Mouse (Mus musculus): ENCODE measurements around the gene Slc25a18. TPM values are rescaled to one million over a fixed set of nuclear protein-coding genes. Genes with fewer than 3 reads are reported as not detected.
A peak's percentile ranks its signal among the peaks of the same experiment; 100 is the strongest.

The Slc25a18 gene
- not detected in 2 replicates for total RNA-seq (2014; fragmentation: Nextera tagmentation)
- total RNA-seq (2017) = 0.05 and 0.12 TPM in 2 replicates
- polyA plus RNA-seq (2012) = 0.06 TPM in 1 of 2 replicates, not detected in the other

DNA sequence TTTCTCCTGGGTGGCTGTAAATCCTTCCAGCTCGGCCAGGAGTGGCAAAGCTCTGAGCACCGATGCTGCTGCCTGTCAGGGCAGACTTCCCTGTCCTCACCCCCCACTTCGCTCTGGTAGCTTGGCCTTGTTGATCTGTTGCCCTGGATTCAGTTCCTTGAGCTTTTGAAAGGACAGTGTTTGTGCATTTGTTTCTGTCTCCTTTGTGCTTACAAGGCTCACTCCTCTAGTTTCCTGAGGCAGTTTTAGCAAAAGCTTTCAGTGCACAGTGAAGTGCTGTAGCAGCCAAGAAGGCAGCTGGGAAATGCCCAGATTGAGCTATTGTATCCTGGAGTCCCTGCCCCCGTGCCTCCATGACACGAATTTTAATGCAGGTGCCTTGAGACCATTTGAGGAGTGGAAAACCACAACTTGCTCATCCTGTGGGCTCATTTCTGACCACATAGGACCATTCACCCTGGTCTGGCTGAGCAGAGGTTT lies at the start of gene Slc25a18:
Slc25a18 (plus strand) TSS at position 430 of the 480 bp plus-strand sequence.
- no peak for ATAC-seq (ENCODE audit: extremely low read depth, insufficient number of reproducible peaks, low FRiP score, poor library complexity, severe bottlenecking)
- Histone ChIP-seq H3K4me1 (ENCODE audit: insufficient read depth, low read depth, low read length) (no peaks in the 10 kb centered on the region), H3K9me3 (replicated peaks) (no peaks in the 10 kb centered on the region), H3K4me3 (ENCODE audit: low read depth, low read length) (no peak within 1 kb of the TSS), H3K36me3 (replicated peaks) (peaks cover 3% of the 10 kb centered on the region), H3K27me3 (ENCODE audit: insufficient read depth, low read length) (peaks cover 3% of the 10 kb centered on the region)
- no peak for TF ChIP-seq TAL1 (conservative IDR thresholded peaks at IDR 0.05; ENCODE audit: low read depth, low read length)
- no peak for TF ChIP-seq CTCF (IDR thresholded peaks at IDR 0.05; ENCODE audit: low read depth, low read length)
- no peak for TF ChIP-seq POLR2AphosphoS5 (IDR thresholded peaks at IDR 0.05; ENCODE audit: insufficient replicate concordance, low read depth, low read length)
- no peak for TF ChIP-seq GATA2 (IDR thresholded peaks at IDR 0.05; ENCODE audit: borderline replicate concordance, low read depth, low read length)
- no peak for TF ChIP-seq GATA1 (IDR thresholded peaks at IDR 0.05; ENCODE audit: borderline replicate concordance, low read length)
- no peak for DNase-seq (ENCODE audit: low spot score)

DNA sequence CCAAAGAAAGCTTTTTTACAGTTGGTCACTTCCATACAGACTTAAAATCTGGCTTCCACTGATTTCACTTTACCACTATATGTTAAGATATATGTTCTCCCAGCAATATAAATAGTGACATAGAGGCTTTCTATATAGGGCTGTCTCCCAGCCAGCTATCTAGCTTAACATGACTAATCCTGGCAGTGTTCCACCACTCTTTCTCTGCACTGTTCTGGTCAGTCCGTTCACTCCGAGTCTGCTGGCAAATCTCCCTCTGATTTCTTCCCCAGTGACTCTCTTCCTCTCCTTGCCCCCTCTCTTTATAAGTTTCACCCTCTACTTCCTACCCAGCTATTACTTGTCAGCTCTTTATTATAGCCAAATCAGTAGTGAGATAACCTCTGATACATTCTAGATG lies 47.4 kb upstream of the Slc25a18 start:
- H3K36me3 ChIP-seq (replicated peaks) = no peaks in the 10 kb centered on the region
- no peak overlapping the region for H3K4me3 ChIP-seq (ENCODE audit: low read depth, low read length)
- no peaks in the 10 kb centered on the region; the same call in 1 of the 2 replicates for H3K27me3 ChIP-seq (ENCODE audit: insufficient read depth, low read length)
- H3K4me1 ChIP-seq (ENCODE audit: insufficient read depth, low read depth, low read length) = no peaks in the 10 kb centered on the region
- no peak for TF ChIP-seq TAL1 (conservative IDR thresholded peaks at IDR 0.05; ENCODE audit: low read depth, low read length)
- no peak for TF ChIP-seq POLR2AphosphoS5 (IDR thresholded peaks at IDR 0.05; ENCODE audit: insufficient replicate concordance, low read depth, low read length)
- TF ChIP-seq CTCF (IDR thresholded peaks at IDR 0.05; ENCODE audit: low read depth, low read length) = no peak
- TF ChIP-seq GATA2 (IDR thresholded peaks at IDR 0.05; ENCODE audit: borderline replicate concordance, low read depth, low read length) = no peak
- no peak for TF ChIP-seq GATA1 (IDR thresholded peaks at IDR 0.05; ENCODE audit: borderline replicate concordance, low read length)
- ATAC-seq (ENCODE audit: extremely low read depth, insufficient number of reproducible peaks, low FRiP score, poor library complexity, severe bottlenecking) (no peak), DNase-seq (ENCODE audit: low spot score) (no peak)
- no peaks in the 10 kb centered on the region for H3K9me3 ChIP-seq (replicated peaks)

DNA sequence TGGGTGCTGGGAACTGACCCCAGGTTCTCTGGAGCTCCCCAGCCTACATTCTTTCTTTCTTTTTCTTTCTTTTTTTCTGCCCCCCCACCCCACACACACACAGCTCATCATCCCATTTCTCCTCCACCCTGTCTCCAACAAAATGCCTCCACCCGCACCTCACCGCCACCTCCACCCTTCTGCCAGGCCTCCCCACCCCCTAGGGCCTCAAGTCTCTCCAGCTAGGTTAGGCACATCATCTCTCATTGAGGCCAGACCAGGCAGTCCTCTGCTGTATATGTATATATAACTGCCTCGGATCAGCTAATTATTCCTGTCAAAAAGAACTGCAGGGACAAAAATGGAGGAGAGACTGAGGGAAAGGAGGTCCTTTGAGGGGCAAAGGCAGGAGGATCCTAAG lies 37.4 kb upstream of the Slc25a18 start:
- H3K9me3 ChIP-seq (replicated peaks) = no peaks in the 10 kb centered on the region
- peaks cover 3% of the 10 kb centered on the region; the same call in 1 of the 2 replicates for H3K27me3 ChIP-seq (ENCODE audit: insufficient read depth, low read length)
- no peak for TF ChIP-seq TAL1 (conservative IDR thresholded peaks at IDR 0.05; ENCODE audit: low read depth, low read length)
- TF ChIP-seq POLR2AphosphoS5 (IDR thresholded peaks at IDR 0.05; ENCODE audit: insufficient replicate concordance, low read depth, low read length) = no peak
- no peak for TF ChIP-seq GATA2 (IDR thresholded peaks at IDR 0.05; ENCODE audit: borderline replicate concordance, low read depth, low read length)
- TF ChIP-seq GATA1 (IDR thresholded peaks at IDR 0.05; ENCODE audit: borderline replicate concordance, low read length) = no peak
- no peak for TF ChIP-seq CTCF (IDR thresholded peaks at IDR 0.05; ENCODE audit: low read depth, low read length)

GRCm38 (mm10) chr6:120736566-120736965 lies 36.8 kb upstream of the Slc25a18 start:
- H3K4me1 ChIP-seq (ENCODE audit: insufficient read depth, low read depth, low read length) = no peaks in the 10 kb centered on the region; the same call in 1 of the 2 replicates
- peaks cover 3% of the 10 kb centered on the region; the same call in 1 of the 2 replicates for H3K27me3 ChIP-seq (ENCODE audit: insufficient read depth, low read length)
- ATAC-seq (ENCODE audit: extremely low read depth, insufficient number of reproducible peaks, low FRiP score, poor library complexity, severe bottlenecking) (no peak), DNase-seq (ENCODE audit: low spot score) (peak; percentile 8)
- no peak overlapping the region for H3K4me3 ChIP-seq (ENCODE audit: low read depth, low read length)
- TF ChIP-seq GATA1 (IDR thresholded peaks at IDR 0.05; ENCODE audit: borderline replicate concordance, low read length) (no peak), GATA2 (IDR thresholded peaks at IDR 0.05; ENCODE audit: borderline replicate concordance, low read depth, low read length) (no peak), TAL1 (conservative IDR thresholded peaks at IDR 0.05; ENCODE audit: low read depth, low read length) (no peak), POLR2AphosphoS5 (IDR thresholded peaks at IDR 0.05; ENCODE audit: insufficient replicate concordance, low read depth, low read length) (no peak), CTCF (IDR thresholded peaks at IDR 0.05; ENCODE audit: low read depth, low read length) (peak; percentile 30; the same call in 1 of the 2 replicates)
- peaks cover 2% of the 10 kb centered on the region for H3K36me3 ChIP-seq (replicated peaks)
- H3K9me3 ChIP-seq (replicated peaks) = no peaks in the 10 kb centered on the region

More for the DNA sequence above, 37.4 kb upstream of the Slc25a18 start:
- DNase-seq (ENCODE audit: low spot score) (no peak), ATAC-seq (ENCODE audit: extremely low read depth, insufficient number of reproducible peaks, low FRiP score, poor library complexity, severe bottlenecking) (no peak)
- Histone ChIP-seq H3K4me3 (ENCODE audit: low read depth, low read length) (no peak overlapping the region), H3K4me1 (ENCODE audit: insufficient read depth, low read depth, low read length) (no peaks in the 10 kb centered on the region; the same call in 1 of the 2 replicates), H3K36me3 (replicated peaks) (peaks cover 2% of the 10 kb centered on the region)

DNA sequence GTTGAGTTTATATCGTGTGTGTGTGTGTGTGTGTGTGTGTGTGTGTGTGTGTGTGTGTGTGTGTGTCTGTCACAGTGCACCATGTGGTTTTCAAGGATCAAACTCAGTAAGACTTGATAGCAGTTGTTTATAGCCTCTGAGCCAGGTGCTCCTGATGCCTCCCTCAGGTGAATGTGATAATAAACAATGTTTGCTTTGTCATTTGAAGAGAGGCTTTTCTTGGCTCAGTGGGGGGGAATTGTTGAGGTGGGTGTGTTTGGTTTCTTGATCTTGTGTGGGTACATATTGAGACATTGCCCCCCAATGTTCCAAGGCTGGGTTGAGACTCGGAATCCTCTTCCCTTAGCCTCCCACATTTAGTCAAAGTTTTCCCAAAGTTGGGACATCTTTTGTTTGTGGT lies 30.2 kb upstream of the Slc25a18 start:
- Histone ChIP-seq H3K4me1 (ENCODE audit: insufficient read depth, low read depth, low read length) (no peaks in the 10 kb centered on the region), H3K36me3 (replicated peaks) (peaks cover under 1% of the 10 kb centered on the region), H3K9me3 (replicated peaks) (no peaks in the 10 kb centered on the region), H3K27me3 (ENCODE audit: insufficient read depth, low read length) (peaks cover 13% of the 10 kb centered on the region; the same call in 1 of the 2 replicates), H3K4me3 (ENCODE audit: low read depth, low read length) (no peak overlapping the region)
- DNase-seq (ENCODE audit: low spot score) = no peak
- no peak for TF ChIP-seq GATA1 (IDR thresholded peaks at IDR 0.05; ENCODE audit: borderline replicate concordance, low read length)
- no peak for TF ChIP-seq POLR2AphosphoS5 (IDR thresholded peaks at IDR 0.05; ENCODE audit: insufficient replicate concordance, low read depth, low read length)
- no peak for TF ChIP-seq GATA2 (IDR thresholded peaks at IDR 0.05; ENCODE audit: borderline replicate concordance, low read depth, low read length)
- no peak for TF ChIP-seq TAL1 (conservative IDR thresholded peaks at IDR 0.05; ENCODE audit: low read depth, low read length)
- no peak for TF ChIP-seq CTCF (IDR thresholded peaks at IDR 0.05; ENCODE audit: low read depth, low read length)
- no peak for ATAC-seq (ENCODE audit: extremely low read depth, insufficient number of reproducible peaks, low FRiP score, poor library complexity, severe bottlenecking)

GRCm38 (mm10) chr6:120744266-120744665 lies 29.1 kb upstream of the Slc25a18 start:
- Histone ChIP-seq H3K27me3 (ENCODE audit: insufficient read depth, low read length) (peaks cover 11% of the 10 kb centered on the region; the same call in 1 of the 2 replicates), H3K9me3 (replicated peaks) (no peaks in the 10 kb centered on the region), H3K4me3 (ENCODE audit: low read depth, low read length) (no peak overlapping the region), H3K36me3 (replicated peaks) (no peaks in the 10 kb centered on the region), H3K4me1 (ENCODE audit: insufficient read depth, low read depth, low read length) (no peaks in the 10 kb centered on the region)
- ATAC-seq (ENCODE audit: extremely low read depth, insufficient number of reproducible peaks, low FRiP score, poor library complexity, severe bottlenecking) (no peak), DNase-seq (ENCODE audit: low spot score) (no peak)
- no peak for TF ChIP-seq POLR2AphosphoS5 (IDR thresholded peaks at IDR 0.05; ENCODE audit: insufficient replicate concordance, low read depth, low read length)
